Mouse (Mus musculus): ENCODE data around the gene Rnf146.
A peak's percentile ranks its signal among the peaks of the same experiment; 100 is the strongest.

The Rnf146 gene

GRCm38 (mm10) chr10:29352575-29352974, 9.7 kb downstream of the Rnf146 start:
- H3K4me1 ChIP-seq (replicated peaks; ENCODE audit: low read depth, low read length) = peaks cover 9% of the 10 kb centered on the region; the same call in 1 of the 2 replicates
- no peaks in the 10 kb centered on the region for H3K9me3 ChIP-seq (ENCODE audit: low read length)
- H3K36me3 ChIP-seq (ENCODE audit: insufficient read depth, low read length) = peaks cover 34% of the 10 kb centered on the region
- no peaks in the 10 kb centered on the region for H3K27me3 ChIP-seq (ENCODE audit: insufficient read depth, low read length)
- TF ChIP-seq NANOG (IDR thresholded peaks at IDR 0.05; ENCODE audit: borderline replicate concordance, low read length) (no peak), POU5F1 (IDR thresholded peaks at IDR 0.05; ENCODE audit: borderline replicate concordance, low read length) (no peak), CTCF (conservative IDR thresholded peaks at IDR 0.05; ENCODE audit: low read length) (no peak)
- no peak overlapping the region for H3K4me3 ChIP-seq (replicated peaks; ENCODE audit: low read length)

GRCm38 (mm10) chr10:29351420-29351819, 10.8 kb downstream of the Rnf146 start:
- Histone ChIP-seq H3K4me3 (replicated peaks; ENCODE audit: low read length) (no peak overlapping the region), H3K36me3 (ENCODE audit: insufficient read depth, low read length) (peaks cover 46% of the 10 kb centered on the region), H3K4me1 (replicated peaks; ENCODE audit: low read depth, low read length) (no peaks in the 10 kb centered on the region), H3K27me3 (ENCODE audit: insufficient read depth, low read length) (no peaks in the 10 kb centered on the region), H3K9me3 (ENCODE audit: low read length) (no peaks in the 10 kb centered on the region)
- no peak for TF ChIP-seq POU5F1 (IDR thresholded peaks at IDR 0.05; ENCODE audit: borderline replicate concordance, low read length)
- TF ChIP-seq CTCF (conservative IDR thresholded peaks at IDR 0.05; ENCODE audit: low read length) = no peak
- TF ChIP-seq NANOG (IDR thresholded peaks at IDR 0.05; ENCODE audit: borderline replicate concordance, low read length) = no peak

GRCm38 (mm10) chr10:29346638-29347037, 15.6 kb downstream of the Rnf146 start:
- Histone ChIP-seq H3K9me3 (ENCODE audit: low read length) (no peaks in the 10 kb centered on the region), H3K36me3 (ENCODE audit: insufficient read depth, low read length) (peaks cover 54% of the 10 kb centered on the region), H3K4me3 (replicated peaks; ENCODE audit: low read length) (no peak overlapping the region), H3K4me1 (replicated peaks; ENCODE audit: low read depth, low read length) (no peaks in the 10 kb centered on the region), H3K27me3 (ENCODE audit: insufficient read depth, low read length) (no peaks in the 10 kb centered on the region)
- TF ChIP-seq NANOG (IDR thresholded peaks at IDR 0.05; ENCODE audit: borderline replicate concordance, low read length) = no peak
- no peak for TF ChIP-seq POU5F1 (IDR thresholded peaks at IDR 0.05; ENCODE audit: borderline replicate concordance, low read length)
- no peak for TF ChIP-seq CTCF (conservative IDR thresholded peaks at IDR 0.05; ENCODE audit: low read length)

- TF ChIP-seq NANOG (IDR thresholded peaks at IDR 0.05; ENCODE audit: borderline replicate concordance, low read length) (no peak), CTCF (conservative IDR thresholded peaks at IDR 0.05; ENCODE audit: low read length) (no peak), POU5F1 (IDR thresholded peaks at IDR 0.05; ENCODE audit: borderline replicate concordance, low read length) (no peak)
- Histone ChIP-seq H3K36me3 (ENCODE audit: insufficient read depth, low read length) (peaks cover 46% of the 10 kb centered on the region), H3K4me3 (replicated peaks; ENCODE audit: low read length) (no peak overlapping the region), H3K27me3 (ENCODE audit: insufficient read depth, low read length) (no peaks in the 10 kb centered on the region), H3K4me1 (replicated peaks; ENCODE audit: low read depth, low read length) (no peaks in the 10 kb centered on the region), H3K9me3 (ENCODE audit: low read length) (no peaks in the 10 kb centered on the region)
Measured at GRCm38 (mm10) chr10:29344232-29344631, 18.0 kb downstream of the Rnf146 start.

- no peak overlapping the region for H3K4me3 ChIP-seq (replicated peaks; ENCODE audit: low read length)
- no peaks in the 10 kb centered on the region for H3K4me1 ChIP-seq (replicated peaks; ENCODE audit: low read depth, low read length)
- H3K27me3 ChIP-seq (ENCODE audit: insufficient read depth, low read length) = no peaks in the 10 kb centered on the region
- TF ChIP-seq NANOG (IDR thresholded peaks at IDR 0.05; ENCODE audit: borderline replicate concordance, low read length) (no peak), CTCF (conservative IDR thresholded peaks at IDR 0.05; ENCODE audit: low read length) (peak; percentile 95), POU5F1 (IDR thresholded peaks at IDR 0.05; ENCODE audit: borderline replicate concordance, low read length) (no peak)
- H3K36me3 ChIP-seq (ENCODE audit: insufficient read depth, low read length) = peaks cover 2% of the 10 kb centered on the region; the same call in 1 of the 2 replicates
- H3K9me3 ChIP-seq (ENCODE audit: low read length) = no peaks in the 10 kb centered on the region
Measured at GRCm38 (mm10) chr10:29338355-29339056, 23.7 kb downstream of the Rnf146 start.

- Histone ChIP-seq H3K9me3 (ENCODE audit: low read length) (no peaks in the 10 kb centered on the region), H3K27me3 (ENCODE audit: insufficient read depth, low read length) (no peaks in the 10 kb centered on the region), H3K4me3 (replicated peaks; ENCODE audit: low read length) (no peak overlapping the region), H3K4me1 (replicated peaks; ENCODE audit: low read depth, low read length) (no peaks in the 10 kb centered on the region), H3K36me3 (ENCODE audit: insufficient read depth, low read length) (no peaks in the 10 kb centered on the region)
- TF ChIP-seq POU5F1 (IDR thresholded peaks at IDR 0.05; ENCODE audit: borderline replicate concordance, low read length) (no peak), NANOG (IDR thresholded peaks at IDR 0.05; ENCODE audit: borderline replicate concordance, low read length) (no peak), CTCF (conservative IDR thresholded peaks at IDR 0.05; ENCODE audit: low read length) (no peak)
Measured at GRCm38 (mm10) chr10:29333836-29334235, 28.4 kb downstream of the Rnf146 start.

- Histone ChIP-seq H3K4me3 (replicated peaks; ENCODE audit: low read length) (no peak overlapping the region), H3K27me3 (ENCODE audit: insufficient read depth, low read length) (no peaks in the 10 kb centered on the region), H3K9me3 (ENCODE audit: low read length) (no peaks in the 10 kb centered on the region), H3K36me3 (ENCODE audit: insufficient read depth, low read length) (no peaks in the 10 kb centered on the region), H3K4me1 (replicated peaks; ENCODE audit: low read depth, low read length) (no peaks in the 10 kb centered on the region)
- TF ChIP-seq NANOG (IDR thresholded peaks at IDR 0.05; ENCODE audit: borderline replicate concordance, low read length) (no peak), POU5F1 (IDR thresholded peaks at IDR 0.05; ENCODE audit: borderline replicate concordance, low read length) (no peak), CTCF (conservative IDR thresholded peaks at IDR 0.05; ENCODE audit: low read length) (no peak)
Measured at GRCm38 (mm10) chr10:29324817-29325216, 37.4 kb downstream of the Rnf146 start.

- Histone ChIP-seq H3K4me3 (replicated peaks; ENCODE audit: low read length) (peak overlapping the region; percentile 83), H3K36me3 (ENCODE audit: insufficient read depth, low read length) (no peaks in the 10 kb centered on the region; the same call in 1 of the 2 replicates), H3K9me3 (ENCODE audit: low read length) (no peaks in the 10 kb centered on the region), H3K27me3 (ENCODE audit: insufficient read depth, low read length) (no peaks in the 10 kb centered on the region), H3K4me1 (replicated peaks; ENCODE audit: low read depth, low read length) (peaks cover 20% of the 10 kb centered on the region)
- TF ChIP-seq POU5F1 (IDR thresholded peaks at IDR 0.05; ENCODE audit: borderline replicate concordance, low read length) (no peak), NANOG (IDR thresholded peaks at IDR 0.05; ENCODE audit: borderline replicate concordance, low read length) (no peak), CTCF (conservative IDR thresholded peaks at IDR 0.05; ENCODE audit: low read length) (no peak)
Measured at GRCm38 (mm10) chr10:29313905-29314304, 48.3 kb downstream of the Rnf146 start.
